8 mouse cellular contexts compared by ENCODE assay signal in the genomic region with DNA sequence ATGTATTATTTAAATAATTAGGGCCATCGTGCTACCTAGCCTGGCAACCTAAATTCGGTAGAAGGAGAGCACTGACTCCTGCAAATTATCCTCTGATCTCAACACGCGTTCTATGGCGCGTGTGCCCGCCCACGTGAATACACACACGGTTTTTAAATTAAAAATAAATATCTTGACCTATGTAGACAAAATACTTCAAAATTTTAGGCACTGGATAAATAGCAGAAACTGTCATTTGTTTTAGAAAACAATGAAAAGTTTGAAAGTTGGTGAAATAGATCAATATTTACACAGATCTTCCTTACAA. TPM values are rescaled to one million over a fixed set of nuclear protein-coding genes. Genes with fewer than 3 reads are reported as not detected.
A peak's percentile ranks its signal among the peaks of the same experiment; 100 is the strongest.
DNase-seq lines count a peak whose midpoint lies in the region; ATAC-seq and TF ChIP-seq lines count a peak whose summit lies in the region.

No protein-coding gene starts in this region.

- no peak overlapping the region for H3K27ac ChIP-seq in lung, postnatal 0 days (ENCODE audit: low read length)
- peak overlapping the region; percentile 2; the same call in 1 of the 2 replicates for H3K27ac ChIP-seq in limb, embryonic 15.5 days
- no peak overlapping the region for H3K27ac ChIP-seq in stomach, embryonic 14.5 days (ENCODE audit: low read length)

- H3K4me3 ChIP-seq in lung, postnatal 0 days (ENCODE audit: low read depth, low read length), result peak overlapping the region; percentile 68
- H3K4me3 ChIP-seq in limb, embryonic 15.5 days, result peak overlapping the region; percentile 75
- peak overlapping the region; percentile 84 for H3K4me3 ChIP-seq in stomach, embryonic 14.5 days (ENCODE audit: low read depth, low read length)

- peak overlapping the region; percentile 66 for H3K4me2 ChIP-seq in lung, postnatal 0 days (replicated peaks; ENCODE audit: low read depth, low read length)
- H3K4me2 ChIP-seq in limb, embryonic 15.5 days, result peak overlapping the region; percentile 59
- H3K4me2 ChIP-seq in stomach, embryonic 14.5 days (replicated peaks; ENCODE audit: low read depth, low read length), result peak overlapping the region; percentile 64

- no peaks in the 10 kb centered on the region for H3K27me3 ChIP-seq in lung, postnatal 0 days (replicated peaks; ENCODE audit: insufficient read depth, low read length)
- no peaks in the 10 kb centered on the region for H3K27me3 ChIP-seq in limb, embryonic 15.5 days
- no peaks in the 10 kb centered on the region for H3K27me3 ChIP-seq in stomach, embryonic 14.5 days (ENCODE audit: control insufficient read depth, insufficient read depth, low read length)

- H3K36me3 ChIP-seq in lung, postnatal 0 days (ENCODE audit: insufficient read depth, low read length), result no peaks in the 10 kb centered on the region
- peaks cover 20% of the 10 kb centered on the region for H3K36me3 ChIP-seq in limb, embryonic 15.5 days
- H3K36me3 ChIP-seq in stomach, embryonic 14.5 days (ENCODE audit: control insufficient read depth, insufficient read depth, low read length), result peaks cover 18% of the 10 kb centered on the region

- H3K9me3 ChIP-seq in lung, postnatal 0 days (ENCODE audit: low read length), result no peaks in the 10 kb centered on the region
- no peaks in the 10 kb centered on the region for H3K9me3 ChIP-seq in limb, embryonic 15.5 days
- no peaks in the 10 kb centered on the region for H3K9me3 ChIP-seq in stomach, embryonic 14.5 days (ENCODE audit: control insufficient read depth, low read depth, low read length)

- no peak for DNase-seq in lung, postnatal 0 days (ENCODE audit: low spot score)
- DNase-seq in lung, postnatal 10 days, result no peak
- DNase-seq in natural killer cell, adult 2 months (ENCODE audit: low spot score in 2 of 2), result no peak
- no peak for DNase-seq in kidney, adult 11 months
- no peak for DNase-seq in spleen, postnatal 4 days (ENCODE audit: low spot score in 2 of 2)

- TF ChIP-seq CTCF in lung, postnatal 0 days (IDR thresholded peaks at IDR 0.05), result no peak

- no peak for TF ChIP-seq EP300 in lung, postnatal 0 days (IDR thresholded peaks at IDR 0.05)

- ATAC-seq in lung, postnatal 0 days, result no peak
- ATAC-seq in erythroid progenitor cell, adult 5-6 weeks (replicated peaks; ENCODE audit: low FRiP score, poor library complexity, severe bottlenecking), result peak; percentile 40; the same call in 1 of the 2 replicates
- ATAC-seq in limb, embryonic 15.5 days (ENCODE audit: insufficient number of reproducible peaks, low FRiP score, low TSS enrichment, low read depth), result no peak
- ATAC-seq in stomach, embryonic 14.5 days (ENCODE audit: insufficient number of reproducible peaks, insufficient read depth, low FRiP score, low read depth), result no peak

- H3K9ac ChIP-seq in lung, postnatal 0 days (replicated peaks; ENCODE audit: low read depth), result no peak overlapping the region
- H3K9ac ChIP-seq in limb, embryonic 15.5 days, result peak overlapping the region; percentile 28; the same call in 1 of the 2 replicates
- H3K9ac ChIP-seq in stomach, embryonic 14.5 days (replicated peaks; ENCODE audit: low read depth, low read length), result 0 out of 2 replicates have a peak overlapping the region, but pooled peaks have one; percentile 63

- no peaks in the 10 kb centered on the region for H3K4me1 ChIP-seq in lung, postnatal 0 days (ENCODE audit: insufficient read depth, low read depth, low read length)
- peaks cover 7% of the 10 kb centered on the region; the same call in 1 of the 2 replicates for H3K4me1 ChIP-seq in limb, embryonic 15.5 days
- H3K4me1 ChIP-seq in stomach, embryonic 14.5 days (ENCODE audit: control insufficient read depth, insufficient read depth, low read length), result peaks cover 6% of the 10 kb centered on the region

- 1% methylated on average over 9 of the region's 9 CpGs for WGBS in lung, postnatal 0 days
- 4% methylated on average over 9 of the region's 9 CpGs for WGBS in limb, embryonic 15.5 days
- WGBS in stomach, embryonic 14.5 days, result 3% methylated on average over 9 of the region's 9 CpGs

RNA-seq across cellular contexts. Expression of a gene that starts 0.6 kb away (rescaled TPM):
- 14.9 and 21.5 TPM in 2 replicates for polyA plus RNA-seq in lung, postnatal 0 days (2015; fragmentation: Nextera tagmentation; extraction: Ambion mirVana)
- total RNA-seq in erythroid progenitor cell, adult 5-6 weeks (2015; ENCODE audit: low replicate concordance), result 8.3 and 20.5 TPM in 2 replicates
- 12.3 and 12.8 TPM in 2 replicates for total RNA-seq in erythroid progenitor cell, adult 5-6 weeks (2017; ENCODE audit: low replicate concordance)
- 43.3 and 44.8 TPM in 2 replicates for polyA plus RNA-seq in limb, embryonic 15.5 days (2015; fragmentation: Nextera tagmentation; extraction: Ambion mirVana)
- 56.6 and 56.8 TPM in 2 replicates for polyA plus RNA-seq in stomach, embryonic 14.5 days (2014; fragmentation: Nextera tagmentation; extraction: Ambion mirVana)

RNA-seq across cellular contexts. Expression of a gene that starts 30.1 kb away (rescaled TPM):
- 9.7 and 12.4 TPM in 2 replicates for polyA plus RNA-seq in lung, postnatal 0 days (2015; fragmentation: Nextera tagmentation; extraction: Ambion mirVana)
- total RNA-seq in erythroid progenitor cell, adult 5-6 weeks (2015; ENCODE audit: low replicate concordance), result 146 and 189 TPM in 2 replicates
- total RNA-seq in erythroid progenitor cell, adult 5-6 weeks (2017; ENCODE audit: low replicate concordance), result 117 and 168 TPM in 2 replicates
- polyA plus RNA-seq in limb, embryonic 15.5 days (2015; fragmentation: Nextera tagmentation; extraction: Ambion mirVana), result 13.2 and 17.3 TPM in 2 replicates
- polyA plus RNA-seq in stomach, embryonic 14.5 days (2014; fragmentation: Nextera tagmentation; extraction: Ambion mirVana), result 33.9 and 35.9 TPM in 2 replicates
